Mouse (Mus musculus) heart, embryonic 14.5 days (tissue): ENCODE results near the gene Gfer. TPM values are rescaled to one million over a fixed set of nuclear protein-coding genes. Genes with fewer than 3 reads are reported as not detected.
"Not testable (repeated sequence)": the region's sequence is repeated elsewhere in the genome, so short reads cannot be mapped to it uniquely, and the experiment has no call there.

Source experiments
- ATAC-seq: fragments of 200-750 bp; cut with Nextera tagmentation; 2 replicates; pipeline ENCODE4 v1.8.0; 2017; ENCODE audit warnings: low read depth, moderate TSS enrichment; ENCODE audit not compliant: insufficient number of reproducible peaks, insufficient read depth, low FRiP score
- H3K27ac ChIP-seq, 2 experiments: fragments of 200-500 bp in 1 of 2; fragments of 300-500 bp in 1 of 2; sonication (generic) in 1 of 2; replicated peaks in 1 of 2; 2 replicates each; pipeline ENCODE4 v1.5.1; 2012 to 2014; ENCODE audit warnings: low read depth in 2 of 2, low read length in 2 of 2, control low read depth in 1 of 2, mild to moderate bottlenecking in 1 of 2, mixed read lengths in 1 of 2; ENCODE audit not compliant: control insufficient read depth in 1 of 2, insufficient read depth in 1 of 2
- H3K27me3 ChIP-seq: fragments of 300-500 bp; sonication (generic); 2 replicates; pipeline ENCODE4 v1.6.1; 2014; ENCODE audit warnings: mild to moderate bottlenecking, low read length, control low read depth; ENCODE audit not compliant: control insufficient read depth, insufficient read depth
- H3K36me3 ChIP-seq: fragments of 300-500 bp; sonication (generic); 2 replicates; pipeline ENCODE4 v1.6.1; 2014; ENCODE audit warnings: mild to moderate bottlenecking, control low read depth, low read length, mixed read lengths; ENCODE audit not compliant: control insufficient read depth, insufficient read depth
- H3K4me1 ChIP-seq, 2 experiments: fragments of 200-500 bp in 1 of 2; fragments of 300-500 bp in 1 of 2; sonication (generic) in 1 of 2; 2 replicates each; pipeline ENCODE4 v1.6.1; 2012 to 2014; ENCODE audit warnings: low read length in 2 of 2, control low read depth in 1 of 2, mixed read lengths in 1 of 2; ENCODE audit not compliant: control insufficient read depth in 2 of 2, insufficient read depth in 2 of 2
- H3K4me2 ChIP-seq: fragments of 300-500 bp; sonication (generic); 2 replicates; pipeline ENCODE4 v1.6.1; 2014; ENCODE audit warnings: mild to moderate bottlenecking, low read length
- H3K4me3 ChIP-seq, 2 experiments: fragments of 200-500 bp in 1 of 2; fragments of 300-500 bp in 1 of 2; sonication (generic) in 1 of 2; 2 replicates each; pipeline ENCODE4 v1.5.1; 2012 to 2014; ENCODE audit warnings: low read length in 2 of 2, mild to moderate bottlenecking in 2 of 2, control low read depth in 1 of 2, low read depth in 1 of 2, moderate library complexity in 1 of 2; ENCODE audit not compliant: control insufficient read depth in 1 of 2, insufficient read depth in 1 of 2
- H3K9ac ChIP-seq: fragments of 300-500 bp; sonication (generic); 2 replicates; pipeline ENCODE4 v1.6.1; 2014; ENCODE audit warnings: mild to moderate bottlenecking, low read length
- H3K9me3 ChIP-seq: fragments of 300-500 bp; sonication (generic); 2 replicates; pipeline ENCODE4 v1.6.1; 2016; ENCODE audit warnings: low read length, control low read depth; ENCODE audit not compliant: control insufficient read depth
- WGBS: fragments of 180-500 bp; shearing (Covaris S2); extraction: QIAGEN DNeasy Blood & Tissue Kit; methylation state at CpG from one replicate; pipeline ENCODE4 v1.1.7; 2014; 5-methylcytosine and 5-hydroxymethylcytosine counted together
- polyA plus RNA-seq: library from polyadenylated mRNA; unstranded; fragments of >200 nt; fragmentation: Nextera tagmentation; extraction: Ambion mirVana; gene quantifications from 2 replicates; pipeline ENCODE4 v1.2.1, GENCODE M21; 2014

The Gfer gene
- polyA plus RNA-seq, 1 experiment from 2014 or later: 29.3 TPM

DNA sequence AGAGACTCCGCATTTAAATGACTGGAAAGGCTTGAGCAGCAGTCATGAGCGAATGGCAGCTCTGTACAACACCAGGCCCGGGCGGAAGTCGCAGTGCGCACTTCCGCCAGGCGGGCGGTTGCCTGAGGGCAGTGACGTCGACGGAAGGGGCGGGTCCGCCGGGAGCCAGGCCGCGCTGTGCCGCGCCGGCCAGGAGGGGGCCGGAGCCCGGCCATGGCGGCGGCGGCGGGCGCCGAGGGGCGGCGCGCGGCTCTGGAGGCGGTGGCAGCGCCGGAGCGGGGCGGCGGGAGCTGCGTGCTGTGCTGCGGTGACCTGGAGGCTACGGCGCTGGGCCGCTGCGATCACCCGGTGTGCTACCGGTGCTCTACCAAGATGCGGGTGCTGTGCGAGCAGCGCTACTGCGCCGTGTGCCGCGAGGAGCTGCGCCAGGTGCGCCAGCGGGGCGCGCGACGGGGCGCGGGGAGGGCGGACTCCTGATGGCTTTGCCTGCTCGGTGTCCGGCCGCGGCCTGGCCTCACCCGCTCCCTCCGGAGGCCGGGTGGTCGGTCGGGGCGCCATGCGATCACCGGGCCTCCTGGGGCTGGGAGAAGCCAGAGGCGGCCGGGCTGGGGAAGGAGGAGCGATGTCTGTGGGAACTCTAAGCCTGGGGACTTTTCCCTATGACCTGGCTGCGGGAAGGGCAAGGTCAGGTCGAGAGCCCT is 26.3 kb downstream of the Gfer start, which contains the start of gene Zfp598:
Zfp598 (plus strand) TSS at position 143 of the 701 bp plus-strand sequence.
- Histone ChIP-seq H3K4me1 (peaks cover 16 to 29% of the 10 kb centered on the region in 2 experiments), H3K9me3 (no peaks in the 10 kb centered on the region), H3K4me2 (peak within 1 kb of the TSS; percentile 92), H3K36me3 (no peaks in the 10 kb centered on the region), H3K4me3 (peak within 1 kb of the TSS; percentile 83 to 98), H3K27me3 (no peaks in the 10 kb centered on the region), H3K9ac (peak within 1 kb of the TSS; percentile 97), H3K27ac (peak within 1 kb of the TSS; percentile 54 to 82)
- ATAC-seq: peak; percentile 97
- WGBS: under 1% methylated on average over 79 of the region's 80 CpGs

DNA sequence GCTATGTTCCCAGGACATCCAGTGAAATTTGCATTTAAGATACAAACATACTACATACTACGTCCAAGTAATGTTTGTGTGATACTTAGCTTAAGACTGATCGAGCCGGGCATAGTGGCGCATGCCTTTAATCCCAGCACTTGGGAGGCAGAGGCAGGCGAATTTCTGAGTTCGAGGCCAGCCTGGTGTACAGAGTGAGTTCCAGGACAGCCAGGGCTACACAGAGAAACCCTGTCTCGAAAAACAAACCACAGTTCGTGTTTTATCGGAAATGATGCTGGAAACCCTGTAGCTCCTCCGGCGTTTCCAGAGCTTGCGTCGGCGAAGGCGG is 26.8 kb downstream of the Gfer start:
- ATAC-seq, H3K9me3 ChIP-seq, H3K27me3 ChIP-seq, H3K36me3 ChIP-seq: not testable (repeated sequence)
- Histone ChIP-seq H3K4me2 (peak overlapping the region; percentile 92), H3K4me3 (peak overlapping the region; percentile 40 to 98), H3K9ac (peak overlapping the region; percentile 97), H3K4me1 (peaks cover 16 to 26% of the 10 kb centered on the region in 2 experiments), H3K27ac (peak overlapping the region; percentile 54 to 82)
- 9% methylated on average over 15 of the region's 15 CpGs for WGBS

DNA sequence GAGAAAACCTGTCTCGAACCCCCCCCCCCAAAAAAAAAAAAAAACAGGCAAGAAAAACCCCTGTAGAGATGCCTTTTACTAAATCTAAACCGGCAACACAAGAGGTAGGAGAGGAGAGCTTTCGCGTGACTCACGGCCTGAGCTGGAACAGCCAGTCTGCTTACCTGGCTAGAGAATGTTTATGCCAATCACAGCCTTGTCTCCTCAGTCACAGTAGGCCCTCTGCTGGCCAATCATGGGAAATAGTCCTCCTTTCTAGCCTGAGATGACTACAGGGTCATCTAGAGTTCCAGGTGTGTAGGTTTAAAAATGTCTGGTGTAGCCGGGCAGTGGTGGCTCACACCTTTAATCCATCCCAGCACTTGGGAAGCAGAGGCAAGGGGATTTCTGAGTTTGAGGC is 28.5 kb downstream of the Gfer start:
- H3K9me3 ChIP-seq: no peaks in the 10 kb centered on the region
- no peak overlapping the region for H3K27ac ChIP-seq
- H3K36me3 ChIP-seq: no peaks in the 10 kb centered on the region
- peaks cover 16 to 23% of the 10 kb centered on the region in 2 experiments for H3K4me1 ChIP-seq
- no peak overlapping the region for H3K4me3 ChIP-seq
- no peaks in the 10 kb centered on the region for H3K27me3 ChIP-seq
- H3K4me2 ChIP-seq: no peak overlapping the region
- no peak overlapping the region for H3K9ac ChIP-seq
- no peak for ATAC-seq
- 24% methylated on average over 6 of the region's 6 CpGs for WGBS

GRCm38 (mm10) chr17:24667011-24667410 is 28.9 kb downstream of the Gfer start:
- H3K9me3 ChIP-seq, ATAC-seq, H3K27ac ChIP-seq, H3K4me3 ChIP-seq, H3K4me2 ChIP-seq, H3K9ac ChIP-seq, H3K27me3 ChIP-seq, H3K36me3 ChIP-seq: not testable (repeated sequence)
- peaks cover 12 to 19% of the 10 kb centered on the region in 2 experiments for H3K4me1 ChIP-seq
- 54% methylated on average over 7 of the region's 7 CpGs for WGBS

GRCm38 (mm10) chr17:24658017-24658758 is 37.8 kb downstream of the Gfer start, which contains the start of gene Npw:
Npw (minus strand) TSS chr17:24658457.
- peak within 1 kb of the TSS; percentile 33 to 43 for H3K4me3 ChIP-seq
- no peaks in the 10 kb centered on the region for H3K9me3 ChIP-seq
- peaks cover 47% of the 10 kb centered on the region for H3K27me3 ChIP-seq
- peak; percentile 48 for ATAC-seq
- whole genome bisulfite sequencing: 2% methylated on average over 46 of the region's 47 CpGs
- peak within 1 kb of the TSS; percentile 73 for H3K4me2 ChIP-seq
- H3K9ac ChIP-seq: peak within 1 kb of the TSS; percentile 45
- no peaks in the 10 kb centered on the region for H3K36me3 ChIP-seq
- H3K27ac ChIP-seq: no peak within 1 kb of the TSS
- peaks cover 3 to 7% of the 10 kb centered on the region in 2 experiments; a peak in 3 of 4 replicates for H3K4me1 ChIP-seq

DNA sequence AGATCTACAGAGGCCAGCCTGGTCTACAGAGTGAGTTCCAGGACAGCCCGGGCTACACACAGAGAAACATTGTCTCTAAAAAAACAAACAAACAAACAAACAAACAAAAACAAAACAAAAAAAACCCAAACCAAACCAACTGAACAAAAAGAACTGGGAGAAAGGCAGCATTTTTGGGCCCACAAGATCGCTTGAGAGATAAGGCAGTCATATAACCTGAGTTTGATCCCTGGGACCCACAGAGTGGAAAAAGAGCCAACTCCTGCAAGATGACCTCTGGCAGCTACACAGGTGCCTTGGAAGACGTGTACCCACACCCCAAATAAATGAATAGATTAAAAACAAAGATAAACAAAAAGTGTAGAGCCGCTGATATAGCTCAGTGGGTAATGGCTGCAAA is 41.0 kb downstream of the Gfer start:
- no peak overlapping the region for H3K27ac ChIP-seq
- ATAC-seq: no peak

DNA sequence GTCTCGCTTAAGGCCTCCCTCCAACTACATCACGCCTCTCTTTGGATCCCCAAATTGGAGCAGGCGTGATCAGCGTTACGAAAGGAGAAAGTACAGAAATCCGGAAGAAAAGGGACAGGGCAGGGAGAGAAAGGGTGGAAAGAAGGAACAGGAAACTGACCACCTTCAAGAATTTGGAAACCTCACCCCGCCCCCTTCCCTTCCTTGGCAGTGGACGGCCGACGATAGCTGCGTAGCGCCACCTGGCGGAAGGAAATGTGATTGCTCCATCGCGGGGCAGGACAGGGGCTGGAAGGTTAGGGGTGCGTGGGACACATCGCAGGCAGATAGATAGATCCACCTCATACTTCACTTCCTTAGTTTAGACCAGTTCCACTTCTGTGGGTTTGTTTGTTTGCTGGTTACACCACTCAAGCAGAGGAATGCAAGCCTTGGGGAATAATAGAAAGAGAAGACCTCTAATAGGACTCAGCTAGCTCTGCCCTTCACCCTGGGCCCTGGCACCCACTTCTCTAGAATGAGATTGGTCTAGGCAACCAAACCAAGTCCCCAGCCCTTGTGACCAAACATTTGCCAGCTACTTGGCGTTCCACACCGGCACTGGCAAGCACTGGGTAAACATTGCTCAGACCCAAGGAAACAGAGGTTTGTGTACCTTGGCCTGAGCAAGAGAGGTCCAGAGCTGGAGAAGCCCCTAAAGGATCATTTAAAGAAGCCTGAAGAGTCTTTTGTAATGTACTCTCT is 41.8 kb downstream of the Gfer start:
- no peaks in the 10 kb centered on the region for H3K36me3 ChIP-seq
- WGBS: 4% methylated on average over 19 of the region's 19 CpGs
- peak overlapping the region; percentile 58 for H3K9ac ChIP-seq
- H3K9me3 ChIP-seq: no peaks in the 10 kb centered on the region
- peaks cover 5 to 19% of the 10 kb centered on the region in 2 experiments; a peak in 3 of 4 replicates for H3K4me1 ChIP-seq
- peak overlapping the region; percentile 25 to 32 for H3K4me3 ChIP-seq
- H3K27ac ChIP-seq: 0 out of 4 replicates have a peak overlapping the region, but pooled peaks of 1 of the 2 experiments have one; percentile 10
- ATAC-seq: no peak
- peaks cover 33% of the 10 kb centered on the region for H3K27me3 ChIP-seq
- peak overlapping the region; percentile 64 for H3K4me2 ChIP-seq

More for the DNA sequence above, 41.0 kb downstream of the Gfer start:
- Histone ChIP-seq H3K27me3 (peaks cover 41% of the 10 kb centered on the region), H3K4me3 (no peak overlapping the region), H3K9ac (no peak overlapping the region), H3K4me2 (no peak overlapping the region), H3K9me3 (no peaks in the 10 kb centered on the region), H3K4me1 (peaks cover 5 to 14% of the 10 kb centered on the region in 2 experiments; a peak in 3 of 4 replicates), H3K36me3 (no peaks in the 10 kb centered on the region)
- WGBS: 74% methylated on average over 4 of the region's 4 CpGs
